Mouse (Mus musculus) erythroblast, embryonic 14.5 days (primary cell): Measurements from ENCODE around the gene Palm3. TPM values are rescaled to one million over a fixed set of nuclear protein-coding genes. Genes with fewer than 3 reads are reported as not detected.

ENCODE experiments used
- H3K27me3 ChIP-seq: 2 replicates; pipeline ENCODE4 v1.6.1; 2012; ENCODE audit warnings: inconsistent platforms; ENCODE audit not compliant: control insufficient read depth
- H3K36me3 ChIP-seq: 2 replicates; pipeline ENCODE4 v1.6.1; 2012; ENCODE audit warnings: mild to moderate bottlenecking, inconsistent platforms; ENCODE audit not compliant: control insufficient read depth
- H3K4me1 ChIP-seq: 2 replicates; pipeline ENCODE4 v1.6.1; 2012; ENCODE audit warnings: inconsistent platforms; ENCODE audit not compliant: control insufficient read depth
- H3K4me3 ChIP-seq: replicated peaks from 2 replicates; pipeline ENCODE3; 2012; ENCODE audit warnings: moderate library complexity, mild to moderate bottlenecking, inconsistent platforms
- H3K9me3 ChIP-seq: 2 replicates; pipeline ENCODE4 v1.6.1; 2012; ENCODE audit warnings: low read length, inconsistent platforms, mixed read lengths; ENCODE audit not compliant: control insufficient read depth
- GATA1 ChIP-seq: IDR thresholded peaks from 2 replicates; pipeline ENCODE4 v1.6.1; 2012; ENCODE audit warnings: low read length, inconsistent platforms, mixed read lengths
- TAL1 ChIP-seq: IDR thresholded peaks from 3 replicates; pipeline ENCODE4 v1.6.1; 2012; ENCODE audit warnings: low read length, inconsistent platforms, mixed read lengths
- polyA plus RNA-seq: library from polyadenylated mRNA; stranded (reverse); fragments of >175 nt; gene quantifications from 2 replicates; pipeline ENCODE4 v1.2.3, GENCODE M21; 2012

Gene Palm3
- polyA plus RNA-seq, 1 experiment = not detected

DNA sequence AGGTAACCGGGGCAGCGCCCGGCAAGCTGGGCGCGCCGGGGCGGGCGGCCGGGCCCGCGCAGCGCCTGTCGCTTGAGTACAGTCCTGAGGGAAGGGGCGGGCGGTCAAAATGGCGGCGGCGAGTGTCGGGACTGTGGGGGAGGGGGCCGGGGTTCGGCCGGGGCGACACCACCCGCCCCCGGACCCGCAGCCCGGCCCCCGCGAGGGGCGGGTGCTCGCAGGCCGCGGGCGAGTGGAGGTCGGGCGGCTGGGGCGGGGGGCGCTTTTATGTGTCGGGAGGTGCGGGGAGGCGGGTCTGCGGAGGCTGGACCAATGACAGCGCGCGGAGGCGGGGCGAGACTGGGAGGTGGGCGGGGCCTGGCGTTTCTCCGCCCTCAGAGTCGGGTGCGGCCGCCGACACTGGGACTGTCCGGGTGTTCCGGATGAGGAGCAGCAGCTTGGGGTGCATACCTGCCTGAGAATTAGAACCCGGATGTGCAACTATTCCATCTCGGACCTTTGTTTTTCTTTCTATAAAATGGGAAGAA, 45.8 kb downstream of the Palm3 start:
- Histone ChIP-seq H3K4me1 (peaks cover 55% of the 10 kb centered on the region), H3K27me3 (no peaks in the 10 kb centered on the region), H3K4me3 (peak overlapping the region; percentile 91), H3K36me3 (peaks cover 4% of the 10 kb centered on the region; the same call in 1 of the 2 replicates), H3K9me3 (no peaks in the 10 kb centered on the region)
- no peak for TF ChIP-seq TAL1
- no peak for TF ChIP-seq GATA1

DNA sequence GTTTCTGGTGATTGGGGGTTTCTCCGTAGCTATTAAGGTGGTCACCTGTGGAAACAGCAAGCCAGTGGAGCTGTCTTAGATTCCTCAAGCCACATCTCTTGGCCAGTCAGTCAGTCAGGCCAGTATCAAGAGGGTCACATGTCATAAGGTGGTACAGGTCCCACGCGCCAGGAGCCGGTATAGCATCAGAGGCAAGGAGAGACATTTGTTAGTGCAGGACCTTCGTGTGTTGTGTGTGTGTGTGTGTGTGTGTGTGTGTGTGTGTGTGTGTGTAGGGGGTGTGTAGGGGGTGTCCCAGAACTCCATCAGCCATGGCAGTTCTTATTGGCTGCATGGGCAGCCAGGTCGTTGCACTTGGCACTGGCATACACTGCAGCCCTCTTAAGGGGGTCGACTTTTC, 46.6 kb downstream of the Palm3 start:
- peaks cover 55% of the 10 kb centered on the region for H3K4me1 ChIP-seq
- TF ChIP-seq GATA1 = no peak
- TF ChIP-seq TAL1 = no peak
- H3K4me3 ChIP-seq = peak overlapping the region; percentile 91
- H3K36me3 ChIP-seq = peaks cover 4% of the 10 kb centered on the region; the same call in 1 of the 2 replicates
- no peaks in the 10 kb centered on the region for H3K27me3 ChIP-seq
- no peaks in the 10 kb centered on the region for H3K9me3 ChIP-seq

DNA sequence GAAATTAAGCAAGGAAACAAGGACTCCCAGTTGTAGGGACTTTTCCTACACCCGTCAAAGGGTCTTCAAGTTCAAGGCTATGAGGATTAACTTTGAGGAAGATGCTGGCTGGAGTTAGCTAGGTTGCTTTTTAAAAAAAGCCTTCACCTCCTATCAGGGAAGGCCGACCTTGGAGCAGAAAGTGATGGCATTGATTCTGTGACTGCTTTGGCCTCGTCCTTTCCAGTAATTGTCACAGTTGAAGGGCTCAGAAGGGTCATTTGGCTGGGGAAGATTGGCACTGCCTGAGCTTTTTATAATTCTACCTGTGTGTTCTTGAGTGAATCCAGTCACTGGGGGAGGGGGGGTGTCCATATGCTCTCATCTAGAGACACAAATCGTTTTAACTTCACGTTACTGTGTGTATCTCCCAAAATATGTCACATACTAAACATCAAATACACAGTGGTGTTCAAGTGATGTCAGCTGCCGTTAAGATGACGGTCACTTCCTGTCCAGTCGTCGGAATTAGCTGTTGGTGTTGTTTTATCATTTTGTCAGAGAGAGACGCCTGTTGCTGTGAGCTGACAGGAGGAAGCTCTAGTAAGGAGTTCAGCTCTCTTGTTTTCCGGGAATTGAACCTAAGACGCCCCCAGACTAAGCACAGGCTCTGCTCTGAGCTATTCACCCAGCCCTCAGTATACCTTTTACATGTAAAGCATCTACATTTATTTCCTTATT, 47.2 kb downstream of the Palm3 start:
- H3K9me3 ChIP-seq = no peaks in the 10 kb centered on the region
- H3K27me3 ChIP-seq = no peaks in the 10 kb centered on the region
- H3K4me3 ChIP-seq = peak overlapping the region; percentile 91
- H3K36me3 ChIP-seq = peaks cover 4% of the 10 kb centered on the region; the same call in 1 of the 2 replicates
- no peak for TF ChIP-seq GATA1
- no peak for TF ChIP-seq TAL1
- H3K4me1 ChIP-seq = peaks cover 55% of the 10 kb centered on the region

DNA sequence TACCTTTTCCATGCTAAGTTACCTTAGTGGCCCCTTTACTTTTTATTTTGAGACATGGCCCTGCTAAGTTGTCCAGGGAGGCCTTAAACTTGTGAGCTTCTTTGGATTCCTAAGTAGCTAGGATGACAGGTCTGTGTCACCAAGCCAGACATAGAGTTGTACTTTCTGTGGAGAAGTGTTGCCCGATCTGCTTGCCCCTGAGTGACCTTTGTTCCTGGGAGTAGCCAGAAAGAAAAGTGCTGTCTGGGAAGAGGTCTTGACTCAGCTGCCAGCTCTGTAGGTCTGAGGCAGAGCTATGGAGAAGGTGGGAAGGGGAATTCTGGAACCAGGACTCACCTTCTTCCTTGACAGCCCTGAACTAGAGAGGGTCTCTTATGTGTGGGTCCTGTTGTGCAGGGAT, 47.9 kb downstream of the Palm3 start:
- Histone ChIP-seq H3K36me3 (peaks cover 8% of the 10 kb centered on the region), H3K4me3 (no peak overlapping the region), H3K4me1 (peaks cover 53% of the 10 kb centered on the region), H3K27me3 (no peaks in the 10 kb centered on the region), H3K9me3 (no peaks in the 10 kb centered on the region)
- TF ChIP-seq GATA1 (no peak), TAL1 (no peak)

- Histone ChIP-seq H3K36me3 (peaks cover 12% of the 10 kb centered on the region), H3K4me3 (no peak overlapping the region), H3K4me1 (peaks cover 53% of the 10 kb centered on the region), H3K27me3 (no peaks in the 10 kb centered on the region), H3K9me3 (no peaks in the 10 kb centered on the region)
- TF ChIP-seq TAL1 (no peak), GATA1 (no peak)
Measured at GRCm38 (mm10) chr8:84069750-84070149, 48.5 kb downstream of the Palm3 start.

- H3K9me3 ChIP-seq = no peaks in the 10 kb centered on the region
- no peak overlapping the region for H3K4me3 ChIP-seq
- no peaks in the 10 kb centered on the region for H3K27me3 ChIP-seq
- H3K4me1 ChIP-seq = peaks cover 50% of the 10 kb centered on the region
- no peak for TF ChIP-seq GATA1
- no peak for TF ChIP-seq TAL1
- H3K36me3 ChIP-seq = peaks cover 16% of the 10 kb centered on the region
Measured at GRCm38 (mm10) chr8:84070241-84070640, 49.0 kb downstream of the Palm3 start.

DNA sequence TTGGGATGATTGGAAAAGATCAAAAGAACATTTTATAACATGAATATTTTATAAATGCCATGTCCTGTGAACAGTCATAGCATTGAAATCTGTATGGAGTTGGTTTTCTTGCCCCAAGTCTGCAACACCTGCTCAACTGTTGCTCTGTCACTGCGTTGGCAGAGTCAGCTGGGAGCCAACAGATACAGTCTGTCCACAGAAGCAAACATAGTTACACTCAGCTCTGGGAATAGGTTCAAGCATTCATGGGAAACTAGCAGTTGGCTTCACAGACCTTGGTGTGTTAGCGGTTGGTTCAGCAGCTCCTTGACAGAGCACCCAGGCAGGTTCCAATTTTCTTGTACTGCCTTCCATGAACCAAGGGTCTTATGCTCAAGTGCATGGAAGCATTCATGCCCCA, 49.4 kb downstream of the Palm3 start:
- peaks cover 46% of the 10 kb centered on the region for H3K4me1 ChIP-seq
- H3K4me3 ChIP-seq = no peak overlapping the region
- TF ChIP-seq GATA1 = no peak
- H3K27me3 ChIP-seq = no peaks in the 10 kb centered on the region
- H3K9me3 ChIP-seq = no peaks in the 10 kb centered on the region
- peaks cover 21% of the 10 kb centered on the region for H3K36me3 ChIP-seq

GRCm38 (mm10) chr8:84071921-84072320, 50.6 kb downstream of the Palm3 start:
- Histone ChIP-seq H3K36me3 (peaks cover 30% of the 10 kb centered on the region), H3K27me3 (no peaks in the 10 kb centered on the region), H3K4me1 (peaks cover 43% of the 10 kb centered on the region), H3K9me3 (no peaks in the 10 kb centered on the region), H3K4me3 (no peak overlapping the region)
- TF ChIP-seq GATA1 (no peak), TAL1 (no peak)

DNA sequence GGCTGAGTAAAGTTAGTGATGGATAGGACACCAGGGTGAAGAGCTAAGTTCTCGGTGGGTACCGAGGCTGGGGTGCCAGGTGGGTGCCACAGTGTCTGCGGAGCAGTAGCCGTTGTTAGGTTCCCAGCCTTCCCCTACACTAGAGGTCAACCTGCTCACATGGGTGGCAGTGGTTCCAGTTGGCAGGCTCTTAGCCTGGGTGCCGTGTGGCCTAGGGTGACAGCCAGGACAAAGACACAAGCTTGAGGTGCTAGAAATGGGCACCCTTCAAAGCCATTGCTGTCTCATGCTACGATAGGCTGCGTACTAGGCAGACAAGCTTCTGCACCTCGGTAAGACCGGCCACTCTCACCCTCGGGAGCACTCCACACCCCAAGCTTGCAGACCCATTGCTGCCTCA, 51.0 kb downstream of the Palm3 start:
- no peaks in the 10 kb centered on the region for H3K27me3 ChIP-seq
- no peak overlapping the region for H3K4me3 ChIP-seq
- H3K9me3 ChIP-seq = no peaks in the 10 kb centered on the region
- peaks cover 42% of the 10 kb centered on the region for H3K4me1 ChIP-seq
- H3K36me3 ChIP-seq = peaks cover 33% of the 10 kb centered on the region
- no peak for TF ChIP-seq GATA1
- TF ChIP-seq TAL1 = no peak
